Mouse (Mus musculus) kidney, postnatal 0 days (tissue): ENCODE data around the gene Gm20388. TPM values are rescaled to one million over a fixed set of nuclear protein-coding genes. Genes with fewer than 3 reads are reported as not detected.

Experiments used
- ATAC-seq: fragments of 200-750 bp; cut with Nextera tagmentation; replicated peaks from 2 replicates; pipeline ENCODE4 v1.8.0; 2017; ENCODE audit warnings: low read depth, moderate number of reproducible peaks, moderate TSS enrichment, moderate library complexity; ENCODE audit not compliant: low FRiP score
- DNase-seq: peaks from one replicate; pipeline ENCODE4 v3.0.0-alpha.2; 2016; ENCODE audit warnings: low spot score
- H3K27ac ChIP-seq: fragments of 300-500 bp; sonication (generic); 2 replicates; pipeline ENCODE4 v1.5.1; 2014; ENCODE audit warnings: mild to moderate bottlenecking
- H3K27me3 ChIP-seq: fragments of 300-500 bp; sonication (generic); 2 replicates; pipeline ENCODE4 v1.6.1; 2014; ENCODE audit warnings: low read length, mixed read lengths; ENCODE audit not compliant: insufficient read depth
- H3K36me3 ChIP-seq: fragments of 300-500 bp; sonication (generic); 2 replicates; pipeline ENCODE4 v1.6.1; 2014; ENCODE audit warnings: low read length, mixed read lengths; ENCODE audit not compliant: insufficient read depth
- H3K4me1 ChIP-seq: fragments of 300-500 bp; sonication (generic); replicated peaks from 2 replicates; pipeline ENCODE4 v1.6.1; 2014; ENCODE audit warnings: antibody characterized with exemption, low read length, mixed read lengths; ENCODE audit not compliant: insufficient read depth
- H3K4me2 ChIP-seq: fragments of 300-500 bp; sonication (generic); 2 replicates; pipeline ENCODE4 v1.6.1; 2014; ENCODE audit warnings: mild to moderate bottlenecking, low read length, moderate library complexity, mixed read lengths
- H3K4me3 ChIP-seq: fragments of 300-500 bp; sonication (generic); replicated peaks from 2 replicates; pipeline ENCODE4 v1.5.1; 2014; ENCODE audit warnings: low read depth, low read length
- H3K9ac ChIP-seq: fragments of 300-500 bp; sonication (generic); 2 replicates; pipeline ENCODE4 v1.6.1; 2014; ENCODE audit warnings: low read depth, low read length
- H3K9me3 ChIP-seq: fragments of 300-500 bp; sonication (generic); replicated peaks from 2 replicates; pipeline ENCODE4 v1.6.1; 2016; ENCODE audit warnings: low read length, inconsistent platforms, mixed read lengths
- CTCF ChIP-seq: IDR thresholded peaks from 2 replicates; pipeline ENCODE4 v1.5.1; 2016; ENCODE audit warnings: antibody characterized with exemption, low read depth, mild to moderate bottlenecking, moderate library complexity
- WGBS: fragments of 180-500 bp; shearing (Covaris S2); extraction: QIAGEN DNeasy Blood & Tissue Kit; methylation state at CpG from one replicate; pipeline ENCODE4 v1.1.7; 2014; 5-methylcytosine and 5-hydroxymethylcytosine counted together
- polyA plus RNA-seq: library from polyadenylated mRNA; unstranded; fragments of >200 nt; fragmentation: Nextera tagmentation; extraction: Ambion mirVana; gene quantifications from 2 replicates; pipeline ENCODE4 v1.2.1, GENCODE M21; 2015

The Gm20388 gene
- polyA plus RNA-seq, 1 experiment from 2014 or later: not detected

GRCm38 (mm10) chr8:121294234-121295108, 1383.8 kb downstream of the Gm20388 start:
- DNase-seq (peak; percentile 70), ATAC-seq (0 out of 2 replicates have a peak, but pooled peaks have one; percentile 16)
- TF ChIP-seq CTCF: no peak
- 17% methylated on average over 29 of the region's 29 CpGs for WGBS
- Histone ChIP-seq H3K4me2 (peak overlapping the region; percentile 23; the same call in 1 of the 2 replicates), H3K27me3 (peaks cover 6% of the 10 kb centered on the region; the same call in 1 of the 2 replicates), H3K36me3 (no peaks in the 10 kb centered on the region), H3K9ac (no peak overlapping the region; the same call in 1 of the 2 replicates), H3K4me1 (peaks cover 23% of the 10 kb centered on the region), H3K9me3 (no peaks in the 10 kb centered on the region), H3K27ac (peak overlapping the region; percentile 47), H3K4me3 (no peak overlapping the region)

GRCm38 (mm10) chr8:121296082-121296481, 1385.4 kb downstream of the Gm20388 start:
- no peaks in the 10 kb centered on the region for H3K36me3 ChIP-seq
- peaks cover 6% of the 10 kb centered on the region; the same call in 1 of the 2 replicates for H3K27me3 ChIP-seq
- WGBS: 84% methylated on average over 7 of the region's 7 CpGs
- H3K27ac ChIP-seq: no peak overlapping the region
- H3K4me1 ChIP-seq: peaks cover 30% of the 10 kb centered on the region
- H3K9ac ChIP-seq: no peak overlapping the region
- no peak for ATAC-seq
- no peak for DNase-seq
- no peak overlapping the region for H3K4me3 ChIP-seq
- H3K4me2 ChIP-seq: no peak overlapping the region
- H3K9me3 ChIP-seq: no peaks in the 10 kb centered on the region
- no peak for TF ChIP-seq CTCF

- no peak overlapping the region for H3K4me3 ChIP-seq
- H3K27ac ChIP-seq: 0 out of 2 replicates have a peak overlapping the region, but pooled peaks have one; percentile 13
- no peaks in the 10 kb centered on the region for H3K9me3 ChIP-seq
- WGBS: 65% methylated on average over 5 of the region's 5 CpGs
- DNase-seq (no peak), ATAC-seq (no peak)
- H3K36me3 ChIP-seq: no peaks in the 10 kb centered on the region
- peaks cover 6% of the 10 kb centered on the region; the same call in 1 of the 2 replicates for H3K27me3 ChIP-seq
- H3K4me1 ChIP-seq: peaks cover 35% of the 10 kb centered on the region
- no peak for TF ChIP-seq CTCF
- no peak overlapping the region for H3K4me2 ChIP-seq
- H3K9ac ChIP-seq: no peak overlapping the region
These were observed 1386.0 kb downstream of the Gm20388 start for GRCm38 (mm10) chr8:121296597-121296996.

GRCm38 (mm10) chr8:121297299-121297698, 1386.7 kb downstream of the Gm20388 start:
- Histone ChIP-seq H3K27me3 (peaks cover 6% of the 10 kb centered on the region; the same call in 1 of the 2 replicates), H3K27ac (no peak overlapping the region), H3K9me3 (no peaks in the 10 kb centered on the region), H3K36me3 (no peaks in the 10 kb centered on the region), H3K9ac (no peak overlapping the region), H3K4me2 (no peak overlapping the region), H3K4me1 (peaks cover 41% of the 10 kb centered on the region), H3K4me3 (no peak overlapping the region)
- WGBS: 81% methylated on average over 9 of the region's 9 CpGs
- no peak for ATAC-seq
- no peak for DNase-seq
- TF ChIP-seq CTCF: no peak

- H3K4me2 ChIP-seq: peak overlapping the region; percentile 13; the same call in 1 of the 2 replicates
- H3K27me3 ChIP-seq: no peaks in the 10 kb centered on the region
- no peak overlapping the region for H3K4me3 ChIP-seq
- H3K36me3 ChIP-seq: no peaks in the 10 kb centered on the region
- H3K4me1 ChIP-seq: peaks cover 30% of the 10 kb centered on the region
- no peak for ATAC-seq
- WGBS: 60% methylated on average over 4 of the region's 4 CpGs
- no peak for TF ChIP-seq CTCF
- H3K9me3 ChIP-seq: no peaks in the 10 kb centered on the region
- no peak overlapping the region for H3K9ac ChIP-seq
- DNase-seq: no peak
- peak overlapping the region; percentile 94 for H3K27ac ChIP-seq
These were observed 1389.4 kb downstream of the Gm20388 start for GRCm38 (mm10) chr8:121300066-121300465.

- H3K4me1 ChIP-seq: peaks cover 30% of the 10 kb centered on the region
- H3K4me2 ChIP-seq: peak overlapping the region; percentile 27
- no peak for TF ChIP-seq CTCF
- no peaks in the 10 kb centered on the region for H3K36me3 ChIP-seq
- ATAC-seq: peak; percentile 81
- H3K27me3 ChIP-seq: no peaks in the 10 kb centered on the region
- H3K27ac ChIP-seq: peak overlapping the region; percentile 94
- no peak overlapping the region for H3K4me3 ChIP-seq
- peak; percentile 95 for DNase-seq
- H3K9ac ChIP-seq: peak overlapping the region; percentile 15
- 3% methylated on average over 28 of the region's 28 CpGs for WGBS
- no peaks in the 10 kb centered on the region for H3K9me3 ChIP-seq
These were observed 1390.1 kb downstream of the Gm20388 start for GRCm38 (mm10) chr8:121300501-121301411.
